Mouse (Mus musculus) small intestine, adult 2 months (tissue): ENCODE data around the gene Dchs2. TPM values are rescaled to one million over a fixed set of nuclear protein-coding genes. Genes with fewer than 3 reads are reported as not detected.

Experiments
- H3K27ac ChIP-seq: fragments of 200-500 bp; 2 replicates; pipeline ENCODE4 v1.5.1; 2012; ENCODE audit warnings: low read depth, low read length, control low read depth, inconsistent platforms; ENCODE audit not compliant: insufficient read depth
- H3K27me3 ChIP-seq: fragments of 200-500 bp; 2 replicates; pipeline ENCODE4 v1.6.1; 2012; ENCODE audit warnings: mild to moderate bottlenecking, moderate library complexity, low read length, inconsistent platforms; ENCODE audit not compliant: control insufficient read depth, insufficient read depth
- H3K36me3 ChIP-seq: fragments of 200-500 bp; 2 replicates; pipeline ENCODE4 v1.6.1; 2012; ENCODE audit warnings: mild to moderate bottlenecking, low read length, control low read depth, inconsistent platforms; ENCODE audit not compliant: control insufficient read depth, insufficient read depth
- H3K4me1 ChIP-seq: fragments of 200-500 bp; 2 replicates; pipeline ENCODE4 v1.6.1; 2012; ENCODE audit warnings: low read length, inconsistent platforms, mixed read lengths; ENCODE audit not compliant: control insufficient read depth, insufficient read depth, insufficient read length
- H3K4me3 ChIP-seq: fragments of 200-500 bp; 2 replicates; pipeline ENCODE4 v1.5.1; 2012; ENCODE audit warnings: low read depth, mild to moderate bottlenecking, control low read depth, inconsistent platforms, low read length, moderate library complexity
- CTCF ChIP-seq: fragments of 200-500 bp; IDR thresholded peaks from 2 replicates; pipeline ENCODE4 v1.5.1; 2012; ENCODE audit warnings: low read depth, mild to moderate bottlenecking, control low read depth, inconsistent platforms, low read length, moderate library complexity, mixed read lengths; ENCODE audit not compliant: insufficient replicate concordance, insufficient read length; ENCODE audit errors: extremely low read depth
- POLR2A ChIP-seq: fragments of 200-500 bp; IDR thresholded peaks from 2 replicates; pipeline ENCODE4 v1.6.1; 2012; ENCODE audit warnings: low read depth, mild to moderate bottlenecking, control low read depth, inconsistent platforms, low read length, moderate library complexity
- WGBS: fragments of 180-500 bp; shearing (Covaris S2); methylation state at CpG from one replicate; pipeline ENCODE4 v1.1.7; 2018; 5-methylcytosine and 5-hydroxymethylcytosine counted together
- polyA plus RNA-seq: library from polyadenylated mRNA; depleted of rRNA; stranded (reverse); fragments of >200 nt; gene quantifications from 2 replicates; pipeline ENCODE4 v1.2.3, GENCODE M21; 2012

Gene Dchs2
- polyA plus RNA-seq, 1 experiment: 0.06 TPM

DNA sequence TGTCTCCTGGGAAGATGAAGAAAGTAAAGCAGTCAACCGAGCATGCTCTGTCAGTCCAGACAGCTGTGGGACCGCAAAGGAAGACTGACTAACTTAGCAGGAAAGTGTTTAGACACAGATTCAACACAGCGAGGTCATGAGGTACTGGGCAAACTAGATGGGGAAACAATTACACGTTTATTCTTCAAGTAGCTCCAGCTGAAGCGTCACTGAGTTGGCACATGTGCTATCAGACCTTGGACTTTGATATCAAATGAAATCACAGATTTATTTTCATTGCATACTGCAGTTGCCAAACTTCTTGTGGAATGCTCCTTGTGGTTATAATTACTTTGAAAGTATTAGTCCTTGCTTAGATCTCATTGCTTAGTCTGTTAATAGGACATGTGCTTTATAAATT lies 67.2 kb downstream of the Dchs2 start:
- Histone ChIP-seq H3K27ac (no peak overlapping the region), H3K36me3 (no peaks in the 10 kb centered on the region), H3K27me3 (no peaks in the 10 kb centered on the region), H3K4me1 (no peaks in the 10 kb centered on the region), H3K4me3 (no peak overlapping the region)
- WGBS: 19% methylated on average over 5 of the region's 5 CpGs
- no peak for TF ChIP-seq POLR2A
- TF ChIP-seq CTCF: no peak

DNA sequence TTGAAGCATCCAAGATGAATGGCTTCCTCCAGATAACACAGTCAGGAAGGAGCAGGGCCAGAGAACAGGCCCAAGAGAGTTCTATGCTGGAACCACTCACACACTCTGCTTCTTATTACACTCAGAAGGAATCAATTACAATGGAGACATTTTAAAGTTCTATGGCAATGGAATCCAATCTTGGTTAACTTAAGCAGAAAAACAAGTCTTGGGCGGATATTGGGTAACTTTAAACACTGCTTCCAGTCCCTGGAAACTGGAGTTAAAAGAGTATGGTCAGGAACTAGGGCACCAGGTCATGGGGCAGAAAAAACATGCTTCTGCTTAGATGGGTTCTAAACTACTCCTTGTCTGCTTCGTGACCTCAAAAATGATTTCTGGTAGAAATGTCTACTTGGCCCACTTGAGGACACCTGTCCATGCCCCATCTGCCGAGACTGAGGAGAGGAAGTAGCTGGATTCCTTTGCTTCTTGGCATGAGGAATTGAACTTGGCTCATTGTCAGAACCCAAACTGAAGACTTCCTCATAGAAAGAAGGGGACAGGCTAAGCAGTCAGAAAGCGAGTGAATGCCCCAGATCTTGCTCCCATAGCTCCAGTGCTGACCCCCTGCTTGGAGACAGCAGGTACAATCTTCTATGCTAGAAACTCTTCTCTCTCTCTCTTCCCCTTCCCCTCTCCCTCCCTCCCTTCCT lies 73.7 kb downstream of the Dchs2 start:
- Histone ChIP-seq H3K27ac (no peak overlapping the region), H3K36me3 (no peaks in the 10 kb centered on the region), H3K4me3 (no peak overlapping the region), H3K4me1 (no peaks in the 10 kb centered on the region), H3K27me3 (no peaks in the 10 kb centered on the region)
- no peak for TF ChIP-seq POLR2A
- no peak for TF ChIP-seq CTCF
- 54% methylated on average over 4 of the region's 4 CpGs for WGBS

DNA sequence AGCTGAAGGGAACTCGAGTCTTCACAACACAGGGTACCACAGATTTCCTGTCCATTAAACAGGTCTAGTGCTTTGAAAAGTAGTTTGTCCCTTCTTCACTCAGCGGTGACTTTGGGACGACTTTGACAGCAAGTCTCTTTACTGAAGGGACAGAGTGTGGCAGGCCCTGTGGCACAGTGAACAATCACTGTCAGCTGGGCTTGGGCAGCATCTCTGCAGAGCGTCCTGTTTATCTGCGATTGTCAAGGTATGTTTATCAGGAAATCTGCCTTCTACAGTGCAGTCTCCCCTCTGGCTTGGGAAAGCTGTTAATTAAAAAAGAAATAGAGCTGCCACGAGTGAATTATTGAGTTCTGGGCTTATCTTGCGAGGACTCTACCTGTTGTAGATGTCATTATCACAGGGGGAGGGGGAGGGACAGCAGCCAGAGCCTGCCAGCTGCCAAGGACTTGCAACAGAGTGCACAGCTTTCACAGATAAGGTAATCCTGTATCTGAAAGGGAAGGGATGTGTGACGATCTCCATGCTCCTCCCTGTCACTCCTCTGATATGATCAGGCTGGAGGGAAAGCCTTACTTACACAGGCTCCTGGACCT lies 77.4 kb downstream of the Dchs2 start:
- WGBS: 27% methylated on average over 8 of the region's 8 CpGs
- TF ChIP-seq CTCF: no peak

DNA sequence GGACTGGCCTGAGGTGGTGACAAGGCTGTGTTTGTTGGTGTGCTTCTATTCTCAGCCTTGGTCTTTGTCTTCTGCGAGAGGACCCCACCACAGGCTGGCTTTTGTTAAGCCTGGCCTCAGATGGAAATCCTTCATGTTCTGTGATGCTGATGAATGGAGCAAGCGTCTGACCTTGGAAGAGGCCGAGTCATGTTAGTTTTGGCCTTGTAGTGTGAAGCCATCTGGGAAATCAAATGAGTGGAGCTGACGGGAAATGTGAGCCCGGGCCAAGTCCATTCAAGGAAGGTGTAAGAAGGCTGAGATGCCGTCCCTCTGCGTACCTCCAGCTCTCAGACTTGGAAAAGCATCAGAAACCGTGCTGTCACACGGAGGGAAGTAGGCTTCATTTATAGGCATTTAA lies 81.9 kb downstream of the Dchs2 start:
- no peaks in the 10 kb centered on the region for H3K4me1 ChIP-seq
- WGBS: 76% methylated on average over 9 of the region's 9 CpGs
- H3K36me3 ChIP-seq: no peaks in the 10 kb centered on the region
- H3K4me3 ChIP-seq: no peak overlapping the region
- H3K27me3 ChIP-seq: no peaks in the 10 kb centered on the region; the same call in 1 of the 2 replicates
- no peak overlapping the region for H3K27ac ChIP-seq
- TF ChIP-seq CTCF: no peak
- no peak for TF ChIP-seq POLR2A

More for the DNA sequence above, 77.4 kb downstream of the Dchs2 start:
- Histone ChIP-seq H3K4me1 (no peaks in the 10 kb centered on the region), H3K4me3 (no peak overlapping the region), H3K36me3 (no peaks in the 10 kb centered on the region), H3K27me3 (no peaks in the 10 kb centered on the region; the same call in 1 of the 2 replicates), H3K27ac (no peak overlapping the region)

DNA sequence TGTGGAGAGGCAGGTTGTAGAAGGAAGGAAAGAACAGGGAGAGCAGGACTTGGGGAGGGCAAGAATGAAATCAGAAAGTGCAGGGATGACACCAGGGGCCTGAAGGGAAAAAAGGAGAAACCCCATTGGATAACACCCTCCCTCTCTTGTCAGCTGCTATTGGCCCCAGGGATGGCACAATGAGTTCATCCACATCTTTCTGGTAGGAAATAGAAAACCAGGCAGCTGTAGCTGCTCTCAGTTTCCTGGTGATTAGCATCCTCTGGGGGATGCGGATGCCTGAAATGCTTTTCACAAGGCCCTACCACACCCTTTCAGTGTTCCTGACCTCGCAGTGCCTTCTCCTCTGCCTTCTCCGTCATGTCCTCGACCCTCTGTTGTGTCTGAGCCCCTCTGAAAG lies 82.5 kb downstream of the Dchs2 start:
- TF ChIP-seq POLR2A: no peak
- no peak for TF ChIP-seq CTCF

DNA sequence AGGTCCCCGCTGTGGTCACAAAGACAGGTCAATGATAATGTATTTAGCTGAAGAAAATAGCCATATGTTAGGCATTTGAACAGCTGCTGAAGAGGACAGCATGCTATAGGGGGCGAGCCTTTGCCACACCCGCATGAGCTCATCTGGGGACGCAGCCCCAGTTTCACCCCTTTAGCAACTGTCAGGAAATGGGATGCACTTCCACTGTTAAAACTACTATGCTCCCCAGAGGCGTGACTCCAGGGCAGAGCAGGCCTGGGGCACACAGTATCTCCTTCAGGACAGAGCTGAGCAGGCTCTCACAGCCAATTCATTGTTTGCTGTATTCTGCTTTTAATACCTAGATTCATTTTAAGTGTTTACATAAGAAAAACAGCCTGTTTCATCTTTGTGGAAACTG lies 84.2 kb downstream of the Dchs2 start:
- Histone ChIP-seq H3K36me3 (no peaks in the 10 kb centered on the region), H3K27me3 (no peaks in the 10 kb centered on the region; the same call in 1 of the 2 replicates), H3K4me1 (no peaks in the 10 kb centered on the region), H3K27ac (no peak overlapping the region), H3K4me3 (no peak overlapping the region)
- 56% methylated on average over 5 of the region's 5 CpGs for WGBS
- TF ChIP-seq CTCF (no peak), POLR2A (no peak)

More for the DNA sequence above, 82.5 kb downstream of the Dchs2 start:
- H3K36me3 ChIP-seq: no peaks in the 10 kb centered on the region
- H3K27me3 ChIP-seq: no peaks in the 10 kb centered on the region; the same call in 1 of the 2 replicates
- 68% methylated on average over 4 of the region's 4 CpGs for WGBS
- no peak overlapping the region for H3K27ac ChIP-seq
- H3K4me3 ChIP-seq: no peak overlapping the region
- no peaks in the 10 kb centered on the region for H3K4me1 ChIP-seq

DNA sequence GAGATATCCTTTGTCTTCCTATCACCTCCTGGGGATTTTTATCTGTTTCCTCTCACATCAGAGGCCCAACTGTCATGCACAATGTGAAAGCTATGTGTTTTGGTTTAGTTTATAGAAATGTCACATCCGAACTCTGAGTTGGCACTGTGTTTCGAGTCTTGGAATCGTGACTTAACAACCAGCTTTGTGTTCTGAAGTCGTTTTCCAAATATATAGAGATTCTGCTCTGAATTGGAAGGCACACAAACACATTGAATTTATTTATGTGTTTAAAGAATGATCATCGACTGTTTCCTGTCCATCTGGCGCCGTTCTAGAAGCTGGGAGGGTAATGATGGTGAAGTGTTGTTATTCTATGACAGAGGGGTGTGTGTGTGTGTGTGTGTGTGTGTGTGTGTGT lies 84.8 kb downstream of the Dchs2 start:
- no peak for TF ChIP-seq CTCF
- no peak for TF ChIP-seq POLR2A
- no peak overlapping the region for H3K4me3 ChIP-seq
- H3K27ac ChIP-seq: no peak overlapping the region
- no peaks in the 10 kb centered on the region for H3K4me1 ChIP-seq
- 60% methylated on average over 7 of the region's 7 CpGs for WGBS
- H3K36me3 ChIP-seq: no peaks in the 10 kb centered on the region
- no peaks in the 10 kb centered on the region; the same call in 1 of the 2 replicates for H3K27me3 ChIP-seq
